Mouse (Mus musculus): ENCODE data around the gene Sepsecs. TPM values are rescaled to one million over a fixed set of nuclear protein-coding genes. Genes with fewer than 3 reads are reported as not detected.
A peak's percentile ranks its signal among the peaks of the same experiment; 100 is the strongest.

Sepsecs gene
- total RNA-seq, 2 experiments from 2014 or later, result 5.2 to 6.7 TPM

DNA sequence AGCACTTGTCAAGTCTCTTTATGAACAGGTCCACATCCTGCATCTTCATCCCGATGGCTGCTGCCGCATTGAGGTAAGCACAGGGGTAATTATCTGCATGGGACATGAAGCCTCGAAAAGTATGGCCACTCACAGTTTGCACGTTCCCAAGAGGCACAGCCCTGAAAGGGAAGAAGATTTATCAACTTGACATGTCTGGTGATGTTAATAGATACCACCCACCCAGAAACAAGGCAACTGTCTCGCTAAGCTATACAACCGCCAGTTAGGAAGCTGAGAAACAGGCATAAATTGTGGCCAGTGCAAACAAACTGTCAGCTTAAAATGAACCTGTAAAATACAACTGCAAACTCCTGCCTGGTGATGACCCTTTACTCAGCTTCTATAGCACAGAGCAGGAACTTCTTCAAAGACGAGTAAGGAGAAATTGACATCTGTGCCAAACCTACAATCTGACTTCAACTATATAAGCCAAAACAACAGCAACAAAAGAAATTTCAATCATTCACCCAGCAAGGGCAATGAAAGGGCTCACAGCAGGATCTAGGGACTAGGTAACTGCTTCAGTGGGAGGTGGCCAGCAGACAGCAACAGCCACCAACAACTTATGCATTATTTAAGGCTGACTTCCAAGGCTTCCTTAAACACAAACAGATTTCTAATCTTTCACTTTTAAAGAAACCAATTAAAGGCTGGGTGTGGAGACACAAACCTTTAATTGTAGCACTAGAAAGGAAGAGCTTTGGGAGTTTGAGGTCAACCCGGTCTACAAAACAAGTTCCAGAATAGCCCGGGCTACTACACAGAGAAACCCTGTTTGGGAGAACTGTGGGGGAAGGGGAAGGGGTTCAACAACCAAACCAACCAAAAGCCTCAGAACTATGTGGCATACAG lies 25.3 kb downstream of the Sepsecs start:
- DNase-seq, result no peak

DNA sequence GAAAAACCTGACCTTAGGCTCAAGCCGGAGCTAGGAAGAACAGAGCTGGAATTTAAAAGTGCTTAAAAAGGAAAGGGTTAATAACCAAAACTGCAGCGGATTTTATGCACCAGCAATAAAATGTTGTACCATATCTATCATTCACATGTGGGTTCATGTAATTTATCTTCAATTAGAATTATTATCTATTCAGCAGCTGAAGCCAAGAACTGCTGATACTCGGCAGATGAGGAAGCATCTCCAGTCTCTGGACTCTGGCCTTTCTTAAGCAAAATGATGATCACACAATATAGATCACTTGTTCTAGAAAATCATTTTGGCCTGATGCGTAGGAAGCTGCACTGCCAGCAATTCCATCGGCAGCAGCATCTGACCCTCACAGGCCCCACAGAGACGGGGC lies 27.8 kb downstream of the Sepsecs start:
- no peak for DNase-seq

DNA sequence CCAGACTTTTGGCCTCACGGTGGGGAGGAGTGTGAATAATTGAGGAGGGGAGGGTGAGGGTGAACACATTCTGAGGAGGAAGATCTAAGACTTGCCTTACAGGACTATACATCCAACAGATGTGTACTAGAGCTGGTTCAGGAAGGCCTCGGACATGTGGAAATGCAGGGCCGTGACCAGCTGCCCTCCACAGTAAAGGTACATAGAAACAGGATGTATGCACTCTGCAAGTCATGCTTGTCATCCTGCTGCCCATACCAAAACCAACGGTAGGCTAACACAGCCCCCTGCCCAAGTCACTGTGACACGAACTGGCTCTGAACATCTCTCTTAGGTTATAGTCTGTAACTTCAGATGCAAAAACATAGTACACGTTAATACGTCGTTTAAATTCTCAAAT lies 30.6 kb downstream of the Sepsecs start:
- no peak for DNase-seq

DNA sequence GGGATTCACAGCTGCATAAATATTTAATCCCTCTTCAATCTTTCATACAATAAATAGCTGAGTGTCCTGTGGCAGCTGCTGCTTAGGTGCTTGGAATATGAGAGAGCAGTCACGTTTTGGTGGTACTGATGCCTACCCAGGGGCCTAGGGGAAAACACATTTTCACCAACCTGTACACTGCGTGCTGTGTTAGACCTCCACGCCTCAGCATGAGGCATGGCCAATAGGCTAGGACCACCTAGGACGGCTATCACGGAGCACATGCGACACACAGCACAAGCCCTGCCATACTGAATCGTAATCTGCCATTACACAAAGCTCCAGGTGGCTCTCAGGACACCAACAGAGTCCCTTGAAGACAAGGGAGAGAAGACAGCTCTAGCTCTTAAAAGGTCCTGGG lies 31.5 kb downstream of the Sepsecs start:
- no peak for DNase-seq

DNA sequence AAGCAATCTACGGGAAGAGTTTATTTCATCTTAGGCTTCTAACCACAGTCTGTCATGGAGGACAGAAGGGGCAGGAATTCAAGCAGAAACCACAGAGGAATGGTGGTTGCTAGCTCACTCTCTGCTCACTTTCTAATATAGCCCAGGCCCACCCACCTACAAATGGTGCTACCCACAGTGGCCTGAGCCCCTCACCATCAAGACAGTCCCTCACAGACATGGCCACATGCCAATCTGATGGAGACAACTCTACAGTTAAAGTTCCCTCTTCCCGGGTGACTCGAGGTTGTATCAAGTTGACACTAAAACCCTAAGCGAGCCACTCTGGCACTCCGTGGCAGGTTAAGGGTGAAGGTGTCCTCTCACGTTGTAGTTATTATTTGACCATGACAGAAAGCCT lies 32.6 kb downstream of the Sepsecs start:
- DNase-seq, result no peak

DNA sequence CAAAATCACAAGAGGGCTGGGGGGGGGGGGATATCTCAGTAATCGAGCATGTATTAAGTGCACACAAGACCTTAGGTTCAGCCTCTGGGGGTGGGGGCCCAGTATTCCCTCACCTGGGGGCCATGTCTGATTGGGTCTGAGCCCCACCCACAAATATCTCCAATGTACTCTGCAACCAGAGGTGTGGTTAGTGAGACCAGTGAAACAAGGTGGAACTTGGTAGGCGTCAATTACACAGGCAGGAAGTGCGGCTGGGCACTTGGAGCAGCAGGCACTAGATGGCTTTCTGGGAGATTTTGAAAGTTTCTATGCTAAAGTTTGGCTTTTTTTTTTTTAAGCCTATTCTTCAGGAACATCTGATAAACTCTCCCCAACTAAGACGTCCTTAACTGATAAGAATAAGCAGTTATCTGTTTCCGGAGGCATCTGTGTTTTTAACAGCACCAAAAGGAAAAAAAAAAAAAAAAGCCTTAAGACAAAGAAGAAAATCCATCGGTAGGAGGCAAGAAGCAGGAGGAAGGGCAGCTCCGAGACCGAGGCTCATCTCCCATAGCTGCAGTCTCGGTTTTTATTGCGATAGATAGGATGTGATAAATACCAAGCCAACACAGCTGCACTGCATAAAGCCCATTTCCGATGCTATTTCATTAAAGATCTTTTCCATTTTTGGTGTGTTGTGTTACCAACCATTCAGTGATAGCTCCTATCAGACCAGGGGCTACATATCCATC lies 33.3 kb downstream of the Sepsecs start:
- no peak for DNase-seq

DNA sequence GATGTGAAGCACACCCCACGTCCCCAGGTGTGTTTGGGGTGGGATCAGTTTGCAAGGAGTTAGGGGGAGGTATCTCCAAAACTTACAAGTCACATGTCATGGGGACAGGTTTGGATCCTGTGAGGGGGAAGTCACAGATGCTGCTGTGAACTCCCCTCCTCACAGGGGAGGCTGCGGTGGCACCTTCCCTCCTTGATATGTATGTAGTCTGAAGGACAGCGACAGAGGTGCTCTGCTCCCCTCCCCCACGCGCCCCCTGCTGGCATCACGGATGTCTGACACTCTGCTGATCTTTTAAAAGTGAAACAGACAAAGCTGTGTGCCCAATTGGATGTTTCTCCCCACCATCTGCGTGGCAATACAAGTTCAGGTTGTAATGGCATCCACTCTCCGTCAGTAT lies 35.5 kb downstream of the Sepsecs start:
- peak; percentile 34 to 74 for DNase-seq

DNA sequence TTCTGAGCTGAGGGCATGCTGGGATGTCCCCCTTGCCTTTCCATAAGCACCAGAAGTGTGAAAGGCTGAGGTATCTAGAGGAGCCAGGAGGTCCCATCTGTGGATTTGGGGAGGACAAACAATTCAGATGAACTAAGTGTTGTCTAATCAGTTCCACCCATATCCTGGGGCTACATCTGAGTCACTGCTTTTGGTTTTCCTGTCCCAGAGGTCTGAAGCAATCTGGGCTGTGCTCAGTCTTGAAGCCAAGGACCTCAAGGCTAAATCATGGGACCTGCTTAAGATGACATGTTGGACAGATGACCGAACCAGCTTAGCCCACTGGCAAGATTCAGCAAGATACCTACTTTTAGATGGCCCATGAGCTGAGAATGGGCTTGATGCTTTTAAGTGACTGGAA lies 39.0 kb downstream of the Sepsecs start:
- peak in 1 of 2 experiments; percentile 19 for DNase-seq

DNA sequence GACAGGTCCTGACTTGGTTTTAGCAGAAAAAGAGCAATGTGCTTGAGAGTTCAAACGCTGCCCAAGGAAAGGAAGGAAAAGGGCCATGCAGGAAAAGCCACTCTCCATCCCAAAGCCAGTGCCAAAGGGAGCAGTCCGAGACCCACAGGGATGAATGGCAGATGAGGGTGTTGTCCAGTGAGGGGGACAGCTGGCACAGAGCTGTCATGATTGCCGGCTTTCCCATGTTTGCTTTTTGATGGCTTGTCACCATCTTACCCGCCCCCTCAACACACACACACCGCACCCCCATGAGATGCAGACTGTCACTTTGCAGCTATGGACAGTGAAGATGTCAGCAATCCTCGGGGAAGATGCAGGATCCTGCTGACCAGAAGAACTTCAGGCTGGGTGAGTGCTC lies 40.3 kb downstream of the Sepsecs start:
- no peak for DNase-seq

DNA sequence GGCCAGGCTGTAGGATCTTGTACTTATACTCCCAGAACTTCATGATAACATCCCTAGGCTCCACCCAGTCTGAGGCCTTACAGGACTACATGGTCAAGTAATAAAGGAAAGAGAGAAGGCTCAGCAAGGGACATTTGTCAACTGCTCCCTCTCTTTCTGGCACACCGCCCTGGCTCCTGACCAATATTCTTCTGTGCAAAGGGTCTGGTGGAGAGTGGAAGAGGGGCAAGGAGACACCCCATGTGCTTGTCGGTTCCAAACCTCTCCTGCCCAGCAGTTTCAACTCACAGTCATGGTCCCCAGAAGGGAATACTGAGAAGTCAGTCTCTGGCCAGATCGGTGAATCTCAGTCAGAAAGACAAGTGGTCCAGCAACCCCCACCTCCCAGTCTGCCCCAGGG lies 40.7 kb downstream of the Sepsecs start:
- DNase-seq, result no peak

DNA sequence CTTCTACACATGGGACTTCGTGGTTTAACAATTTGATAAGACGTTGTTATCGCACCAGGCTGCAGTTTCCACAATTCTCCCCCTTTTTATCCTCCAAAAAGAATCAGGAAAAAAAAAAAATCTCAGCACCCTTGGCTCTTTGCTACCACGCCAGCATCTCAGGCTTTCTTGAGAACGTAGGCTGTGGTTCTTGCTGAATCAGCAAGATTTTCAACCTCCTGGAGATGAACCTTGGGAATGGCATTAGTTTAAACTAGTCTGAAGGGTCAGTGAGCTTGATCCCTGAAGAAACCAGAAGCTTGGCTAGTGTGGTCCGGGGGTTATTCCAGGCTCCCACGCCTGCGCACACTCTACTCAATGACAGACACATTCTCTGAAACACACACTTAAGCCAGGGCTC lies 41.8 kb downstream of the Sepsecs start:
- no peak for DNase-seq

DNA sequence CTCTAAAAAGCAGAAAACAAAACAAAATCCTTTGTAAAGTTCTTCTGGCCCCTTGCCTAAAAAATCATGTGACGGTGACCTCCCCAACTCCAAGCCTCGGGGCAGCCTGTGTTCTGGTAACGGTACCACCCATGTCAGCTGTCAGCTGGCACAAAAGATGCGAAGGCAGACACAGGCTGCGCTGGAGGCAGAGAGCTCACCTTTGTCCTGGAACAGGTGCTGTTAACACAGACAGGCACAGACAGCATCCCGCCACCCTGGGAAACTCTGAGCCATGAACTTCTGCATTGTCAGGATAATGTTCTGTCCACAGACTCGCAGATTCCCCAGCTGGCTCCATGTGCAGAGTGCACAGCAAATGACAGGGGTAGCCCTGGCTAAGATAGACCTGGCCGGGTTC lies 43.4 kb downstream of the Sepsecs start:
- DNase-seq, result no peak

DNA sequence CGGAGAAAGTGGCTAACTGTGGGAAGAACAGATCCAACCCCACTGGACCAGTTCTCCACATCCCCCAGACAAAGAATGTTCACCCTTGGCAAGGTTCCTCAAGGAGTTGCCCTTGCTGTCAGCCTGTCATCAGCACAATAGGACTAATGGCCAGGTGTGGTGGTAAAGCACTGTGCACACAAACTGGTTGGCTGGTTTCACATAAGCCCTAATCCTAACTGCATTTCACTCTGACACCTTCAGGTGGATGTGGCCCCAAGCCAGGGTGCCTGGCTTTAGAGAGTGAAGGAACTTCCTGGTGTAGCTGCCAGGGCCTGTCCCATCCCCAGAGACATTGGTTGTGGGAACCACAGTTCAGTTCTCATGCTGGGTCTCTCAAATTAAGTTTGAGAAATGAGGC lies 44.6 kb downstream of the Sepsecs start:
- DNase-seq, result no peak

DNA sequence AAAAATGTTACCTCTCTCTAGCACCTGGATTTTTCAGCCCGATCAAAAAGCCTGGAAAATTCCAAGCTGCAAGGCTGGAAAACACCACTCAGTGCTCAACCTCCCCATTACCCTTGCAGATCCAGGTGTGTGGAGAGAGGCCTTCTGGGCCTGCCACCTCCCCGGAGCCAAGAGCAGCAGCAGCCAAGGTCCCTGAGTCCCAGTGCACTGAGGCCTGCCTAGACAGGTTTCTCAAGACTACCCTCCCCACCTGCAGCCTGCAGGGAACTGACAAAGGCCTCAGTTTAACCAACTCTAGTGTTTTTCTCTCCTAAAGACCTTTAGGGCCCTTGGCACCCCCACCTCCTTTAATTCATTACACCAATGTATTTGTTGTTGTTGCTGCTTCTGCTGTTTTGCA lies 46.4 kb downstream of the Sepsecs start:
- no peak for DNase-seq

DNA sequence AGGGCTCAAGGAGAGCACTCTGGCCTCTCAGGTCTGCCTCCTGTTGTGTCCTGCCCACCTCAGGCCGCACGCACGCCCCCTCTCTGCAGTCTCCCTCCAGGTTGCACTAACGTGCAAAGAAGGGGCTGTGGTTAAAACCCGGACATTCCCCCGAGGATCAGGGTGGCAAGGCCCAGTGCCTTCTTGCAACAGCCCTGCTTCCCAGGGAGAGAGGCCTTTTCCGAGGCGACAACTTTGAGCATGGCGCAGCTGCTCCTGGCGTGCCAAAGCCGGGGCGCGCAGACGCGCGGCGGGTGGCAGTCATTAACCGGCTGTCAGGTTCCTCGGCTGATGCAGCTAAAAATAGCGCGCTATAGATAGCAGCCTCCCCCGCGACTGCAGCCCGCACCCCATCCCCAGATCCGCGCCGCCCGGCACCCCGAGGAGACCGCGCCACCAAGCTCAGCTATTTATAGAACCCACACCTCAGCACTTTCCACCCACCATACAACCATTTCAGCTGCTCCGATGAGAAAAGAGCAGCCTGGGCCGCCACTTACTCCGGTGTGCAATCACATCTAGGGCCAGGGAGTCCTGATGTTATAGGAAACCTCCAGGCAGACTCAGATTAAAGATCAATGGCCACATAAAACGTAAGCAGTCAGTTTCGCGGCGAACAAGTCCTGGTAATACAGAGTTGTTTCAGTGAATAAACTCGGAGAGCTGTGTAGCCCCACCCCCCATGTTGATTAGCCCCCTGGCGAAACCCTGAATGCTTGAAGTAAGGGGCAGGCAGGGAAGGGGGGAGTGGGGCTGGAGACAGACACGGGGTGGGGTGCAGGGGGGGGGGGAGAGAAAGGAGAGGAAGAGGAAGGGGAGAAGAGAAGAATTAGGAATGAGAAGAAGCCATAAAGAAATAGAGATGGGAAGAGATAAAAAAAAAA lies 50.9 kb downstream of the Sepsecs start:
- DNase-seq, result peak; percentile 68 to 74

DNA sequence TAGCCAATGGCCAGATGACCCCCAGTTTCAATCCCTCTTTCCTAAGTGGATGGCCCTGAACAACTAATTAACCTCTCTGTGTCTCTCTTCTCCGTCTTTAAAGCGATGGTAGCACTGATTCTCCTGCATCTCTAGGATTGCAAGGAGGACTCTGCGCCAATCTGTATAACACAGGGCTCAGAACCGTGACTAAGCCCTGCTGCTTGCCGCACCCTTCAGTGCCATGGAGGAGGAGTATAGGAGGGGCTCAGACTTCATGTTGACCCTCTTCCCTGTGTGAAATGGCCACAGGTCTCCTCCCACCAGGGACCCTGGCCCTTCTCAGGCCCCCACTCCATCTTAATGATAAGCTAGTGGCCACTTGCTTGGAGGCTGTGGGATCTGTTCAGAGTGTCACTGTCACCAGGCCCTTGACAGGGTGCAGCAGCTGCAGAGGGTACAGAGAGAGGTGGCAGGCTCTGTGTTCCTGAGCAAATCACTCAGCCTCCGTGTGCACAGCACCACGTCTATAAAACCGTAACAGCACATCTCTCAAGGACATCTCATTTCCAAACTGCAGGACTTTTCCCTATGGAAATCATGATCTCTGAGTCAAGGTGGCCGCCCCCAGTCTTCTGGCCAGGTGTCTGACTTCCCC lies 51.7 kb downstream of the Sepsecs start:
- no peak for DNase-seq

DNA sequence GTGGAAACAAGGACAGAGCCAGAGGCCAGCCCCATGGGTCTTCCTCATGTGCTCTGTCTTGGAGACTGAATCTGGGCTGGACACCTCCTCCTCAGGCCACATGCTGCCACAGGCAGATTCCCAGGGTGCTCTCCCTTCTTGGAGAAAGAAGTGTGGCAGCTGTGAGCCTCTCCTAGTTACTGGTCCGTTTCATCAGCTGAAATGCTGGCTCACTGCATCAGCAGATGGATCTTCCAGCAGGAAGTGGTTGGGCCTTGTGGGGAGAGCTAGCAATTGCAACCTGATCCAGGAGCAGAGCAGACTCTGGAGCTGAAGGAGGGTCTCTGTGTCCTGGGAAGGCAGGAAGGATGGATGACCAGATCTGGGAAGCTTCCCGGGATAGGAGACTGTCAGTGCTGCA lies 53.0 kb downstream of the Sepsecs start:
- DNase-seq, result peak; percentile 65 to 86

DNA sequence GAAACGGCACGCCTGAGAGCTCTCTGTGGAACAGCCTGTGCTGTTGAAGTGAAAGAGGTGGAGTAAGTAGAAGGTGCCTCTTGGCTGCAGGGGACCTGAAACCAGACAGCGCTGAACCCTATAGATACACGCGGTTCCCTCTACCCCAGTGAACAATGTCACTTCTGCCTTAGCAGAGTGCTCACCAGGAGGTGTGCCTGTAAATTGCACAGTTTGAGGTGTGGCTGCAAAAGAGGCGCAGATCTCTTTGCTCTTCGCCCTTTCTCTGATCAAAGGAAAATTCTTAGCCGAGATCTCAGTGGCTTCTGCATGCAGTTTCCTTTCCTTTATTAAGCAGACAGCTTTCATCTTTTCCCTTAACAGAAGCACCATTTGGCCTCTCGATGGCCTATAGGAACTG lies 54.1 kb downstream of the Sepsecs start:
- no peak for DNase-seq

DNA sequence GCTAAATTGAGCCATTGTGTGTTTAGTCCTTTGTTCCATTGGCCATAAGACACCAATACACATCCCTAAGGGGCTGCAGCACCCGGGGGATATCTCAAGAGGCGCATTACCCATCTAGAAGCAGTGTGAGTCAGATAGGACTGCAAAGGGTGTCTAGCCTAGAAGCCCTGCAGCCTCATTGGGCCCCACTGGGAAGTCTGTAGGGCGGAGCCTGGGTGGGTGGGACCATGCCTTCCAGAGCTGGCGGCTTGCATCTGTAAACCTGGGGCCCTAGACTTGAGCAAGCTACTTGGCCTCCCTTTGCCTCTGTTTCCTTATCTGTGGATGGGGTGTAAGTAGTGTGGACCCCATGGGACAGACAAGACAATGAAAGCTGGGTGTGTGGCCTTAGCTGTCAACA lies 54.8 kb downstream of the Sepsecs start:
- peak in 1 of 2 experiments; percentile 24 for DNase-seq

DNA sequence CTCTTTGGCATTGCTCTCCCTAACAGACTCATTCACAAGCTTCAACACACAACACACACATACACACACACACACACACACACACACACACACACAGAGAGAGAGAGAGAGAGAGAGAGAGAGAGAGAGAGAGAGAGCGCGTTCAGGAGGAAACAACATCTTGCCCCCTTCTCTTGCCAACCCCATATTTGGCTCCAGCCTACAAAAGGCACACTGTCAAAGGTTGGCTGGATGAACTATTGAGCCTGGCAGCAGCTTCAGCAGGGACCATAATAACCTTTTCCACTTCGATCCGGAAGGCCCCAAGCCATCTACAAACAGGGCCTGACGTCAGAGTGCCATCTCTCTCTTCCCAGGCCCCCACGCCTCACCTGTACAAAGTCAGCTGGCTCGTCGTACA lies 56.7 kb downstream of the Sepsecs start:
- no peak for DNase-seq

DNA sequence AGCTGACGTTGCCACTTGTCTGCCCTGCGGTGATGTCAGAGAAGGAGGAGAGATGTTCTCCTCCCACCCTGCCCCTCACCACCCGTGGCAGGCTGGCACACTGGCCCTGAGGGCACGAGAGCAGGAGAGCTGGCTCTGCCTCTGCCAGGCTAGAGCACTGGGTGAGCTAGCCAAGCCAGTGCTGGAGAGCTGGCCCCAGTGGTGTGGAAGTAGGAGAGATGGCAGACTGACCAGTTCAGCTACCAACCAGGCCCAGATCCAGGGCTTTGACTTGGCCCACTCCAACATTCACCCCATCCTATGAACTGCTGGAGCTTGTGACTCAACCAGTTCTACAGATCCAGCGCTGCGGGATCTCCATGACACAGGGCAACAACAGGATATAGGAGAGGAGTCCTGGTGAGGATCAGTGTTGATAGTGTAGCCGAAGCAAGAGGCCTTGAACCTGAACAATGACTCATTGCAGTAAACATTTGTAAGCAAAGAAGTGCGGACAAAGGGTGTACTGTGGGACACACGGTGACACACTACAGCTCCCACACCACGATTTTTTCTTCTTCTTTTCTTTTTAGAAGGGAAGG lies 58.1 kb downstream of the Sepsecs start:
- DNase-seq, result no peak

DNA sequence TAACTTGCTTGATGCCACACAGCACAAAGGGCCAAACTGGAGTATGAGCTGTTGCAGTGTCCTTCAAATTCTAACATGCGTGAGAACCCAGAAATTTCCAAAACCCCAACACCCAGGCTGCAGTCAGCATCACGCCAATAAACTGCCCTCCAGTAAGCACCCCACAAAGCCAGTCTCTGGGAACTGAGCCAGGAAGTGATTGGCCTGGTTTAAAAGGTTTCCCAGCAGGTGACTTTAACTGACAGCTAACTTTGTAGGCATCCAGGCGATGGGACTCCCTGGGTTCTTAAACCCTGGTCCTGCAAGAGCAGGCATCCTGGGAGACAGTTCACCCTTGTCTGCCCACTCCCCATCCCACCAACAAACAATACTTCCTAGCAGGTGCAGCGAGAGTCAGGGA lies 59.2 kb downstream of the Sepsecs start:
- no peak for DNase-seq
